Mouse (Mus musculus) liver, embryonic 16.5 days (tissue): ENCODE measurements around the gene Matn4. TPM values are rescaled to one million over a fixed set of nuclear protein-coding genes. Genes with fewer than 3 reads are reported as not detected.

Experiments used
- ATAC-seq: fragments of 200-750 bp; cut with Nextera tagmentation; 2 replicates; pipeline ENCODE4 v1.8.0; 2017; ENCODE audit warnings: low read depth, mild to moderate bottlenecking, moderate number of reproducible peaks, moderate library complexity
- H3K27ac ChIP-seq: fragments of 300-500 bp; sonication (generic); 2 replicates; pipeline ENCODE4 v1.5.1; 2014; ENCODE audit warnings: mild to moderate bottlenecking, low read length
- H3K27me3 ChIP-seq: fragments of 300-500 bp; sonication (generic); 2 replicates; pipeline ENCODE4 v1.6.1; 2014; ENCODE audit warnings: low read depth, low read length, mixed read lengths; ENCODE audit not compliant: control insufficient read depth, insufficient read depth
- H3K36me3 ChIP-seq: fragments of 300-500 bp; sonication (generic); 2 replicates; pipeline ENCODE4 v1.6.1; 2014; ENCODE audit warnings: mild to moderate bottlenecking; ENCODE audit not compliant: control insufficient read depth, insufficient read depth
- H3K4me1 ChIP-seq: fragments of 300-500 bp; sonication (generic); 2 replicates; pipeline ENCODE4 v1.6.1; 2014; ENCODE audit warnings: low read depth, low read length, mixed read lengths; ENCODE audit not compliant: control insufficient read depth
- H3K4me2 ChIP-seq: fragments of 300-500 bp; sonication (generic); 2 replicates; pipeline ENCODE4 v1.6.1; 2014; ENCODE audit warnings: low read depth, low read length, mixed read lengths
- H3K4me3 ChIP-seq: fragments of 300-500 bp; sonication (generic); 2 replicates; pipeline ENCODE4 v1.5.1; 2014; ENCODE audit warnings: low read depth, mild to moderate bottlenecking, low read length
- H3K9ac ChIP-seq: fragments of 300-500 bp; sonication (generic); 2 replicates; pipeline ENCODE4 v1.6.1; 2014; ENCODE audit warnings: low read depth, low read length
- H3K9me3 ChIP-seq: fragments of 300-500 bp; sonication (generic); replicated peaks from 2 replicates; pipeline ENCODE4 v1.6.1; 2016; ENCODE audit warnings: low read length; ENCODE audit not compliant: control insufficient read depth
- WGBS: fragments of 180-500 bp; shearing (Covaris S2); extraction: QIAGEN DNeasy Blood & Tissue Kit; methylation state at CpG from one replicate; pipeline ENCODE4 v1.1.7; 2014; ENCODE audit not compliant: insufficient replicate concordance; 5-methylcytosine and 5-hydroxymethylcytosine counted together
- polyA plus RNA-seq: library from polyadenylated mRNA; unstranded; fragments of >200 nt; fragmentation: Nextera tagmentation; extraction: Ambion mirVana; gene quantifications from 2 replicates; pipeline ENCODE4 v1.2.1, GENCODE M21; 2015

The Matn4 gene
- polyA plus RNA-seq, 1 experiment from 2014 or later = 0.12 TPM

DNA sequence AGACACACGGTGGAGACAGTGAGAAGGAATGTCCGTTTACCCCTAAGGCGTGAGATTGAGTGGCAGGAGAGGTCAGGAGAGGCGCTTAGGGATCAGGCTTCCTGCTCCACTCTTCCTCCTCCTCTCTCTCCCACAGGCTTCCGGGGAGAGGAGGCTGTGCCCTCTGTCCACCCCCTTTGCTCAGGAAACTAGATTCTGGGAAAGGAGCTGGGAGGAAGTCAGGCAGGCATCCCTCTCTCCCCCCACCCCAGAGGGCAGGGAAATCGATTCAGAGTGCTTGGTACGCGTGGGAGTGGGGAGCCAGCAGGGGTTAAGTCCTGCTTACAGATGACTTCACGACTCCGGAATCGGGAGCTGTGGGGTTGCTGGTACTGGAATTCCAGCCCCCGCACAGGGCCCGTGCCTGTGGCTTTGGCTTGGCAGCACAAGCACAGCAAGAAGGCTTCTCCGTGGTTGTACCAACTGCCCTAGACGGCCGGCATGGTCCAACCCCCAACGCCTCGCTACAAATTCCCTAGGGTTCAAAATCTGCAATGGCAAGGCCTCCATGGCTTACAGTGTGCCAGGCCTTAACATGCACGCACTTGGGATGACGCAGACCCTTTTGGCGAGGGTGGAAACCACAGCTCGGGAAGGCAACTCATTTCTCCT, 27.7 kb upstream of the Matn4 start:
- Histone ChIP-seq H3K27ac (peak overlapping the region; percentile 76), H3K4me2 (peak overlapping the region; percentile 41), H3K4me1 (peaks cover 2% of the 10 kb centered on the region), H3K9me3 (no peaks in the 10 kb centered on the region), H3K27me3 (no peaks in the 10 kb centered on the region), H3K4me3 (peak overlapping the region; percentile 8; the same call in 1 of the 2 replicates), H3K9ac (0 out of 2 replicates have a peak overlapping the region, but pooled peaks have one; percentile 31), H3K36me3 (no peaks in the 10 kb centered on the region; the same call in 1 of the 2 replicates)
- WGBS = 23% methylated on average over 22 of the region's 22 CpGs
- no peak for ATAC-seq

- H3K4me3 ChIP-seq = peak overlapping the region; percentile 8; the same call in 1 of the 2 replicates
- H3K4me1 ChIP-seq = peaks cover 2% of the 10 kb centered on the region
These were observed 26.9 kb upstream of the Matn4 start for GRCm38 (mm10) chr2:164431676-164432465.

DNA sequence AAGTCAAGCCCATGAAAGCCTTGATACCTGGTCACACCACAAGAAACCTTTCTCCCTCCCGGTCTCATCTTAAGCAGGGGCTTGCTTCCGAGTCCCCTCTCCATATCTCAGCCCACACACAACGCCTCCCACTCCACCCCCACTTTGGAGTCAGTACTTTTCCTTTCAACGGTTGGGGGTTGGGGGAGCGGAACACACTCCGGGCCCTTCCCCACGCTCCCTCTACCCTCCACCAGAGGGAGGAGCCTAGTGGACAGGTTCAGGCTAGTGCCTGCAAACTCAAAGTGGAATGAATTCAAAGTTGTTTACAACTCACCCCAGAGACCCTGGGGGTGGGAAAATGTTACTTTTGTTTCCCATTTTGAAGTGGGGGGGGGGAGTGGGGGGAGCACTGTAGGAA, 25.7 kb upstream of the Matn4 start:
- H3K36me3 ChIP-seq = peaks cover 2% of the 10 kb centered on the region; the same call in 1 of the 2 replicates
- H3K4me3 ChIP-seq = no peak overlapping the region
- no peak for ATAC-seq
- H3K9me3 ChIP-seq = no peaks in the 10 kb centered on the region
- H3K9ac ChIP-seq = no peak overlapping the region
- H3K4me1 ChIP-seq = peaks cover 2% of the 10 kb centered on the region
- H3K27me3 ChIP-seq = no peaks in the 10 kb centered on the region
- H3K4me2 ChIP-seq = peak overlapping the region; percentile 41; the same call in 1 of the 2 replicates
- H3K27ac ChIP-seq = no peak overlapping the region
- 16% methylated on average over 7 of the region's 7 CpGs for WGBS

More at GRCm38 (mm10) chr2:164431676-164432465, 26.9 kb upstream of the Matn4 start:
- Histone ChIP-seq H3K27ac (peak overlapping the region; percentile 76), H3K9ac (peak overlapping the region; percentile 28; the same call in 1 of the 2 replicates), H3K4me2 (peak overlapping the region; percentile 41), H3K27me3 (no peaks in the 10 kb centered on the region), H3K36me3 (no peaks in the 10 kb centered on the region; the same call in 1 of the 2 replicates), H3K9me3 (no peaks in the 10 kb centered on the region)
- ATAC-seq = peak; percentile 66
- 48% methylated on average over 9 of the region's 9 CpGs for WGBS

- Histone ChIP-seq H3K9ac (no peak overlapping the region), H3K27ac (no peak overlapping the region), H3K4me3 (no peak overlapping the region), H3K4me2 (no peak overlapping the region), H3K36me3 (peaks cover 2% of the 10 kb centered on the region; the same call in 1 of the 2 replicates), H3K27me3 (no peaks in the 10 kb centered on the region), H3K9me3 (no peaks in the 10 kb centered on the region), H3K4me1 (peaks cover 2% of the 10 kb centered on the region)
- no peak for ATAC-seq
- WGBS = 37% methylated on average over 15 of the region's 15 CpGs
These were observed 25.1 kb upstream of the Matn4 start for GRCm38 (mm10) chr2:164429881-164430615.

DNA sequence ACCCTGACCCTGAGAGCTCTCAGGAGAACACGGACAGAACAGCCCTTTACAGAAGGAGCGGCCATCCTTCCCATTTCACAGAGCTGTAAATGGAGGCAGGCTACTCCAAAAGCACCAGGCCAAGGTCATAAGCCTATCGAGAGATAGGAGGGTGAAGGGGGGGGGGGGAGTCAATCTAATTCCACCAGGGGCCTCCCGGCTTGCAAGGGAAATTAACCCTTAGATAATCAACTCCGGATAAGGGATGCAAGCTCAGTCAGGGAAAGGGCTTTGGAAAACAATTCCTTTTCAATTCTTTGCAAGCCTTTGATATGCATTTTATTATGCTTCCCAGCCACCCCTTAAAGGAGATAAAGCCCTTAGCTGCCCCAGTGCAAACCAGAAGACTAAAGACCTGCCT, 23.5 kb upstream of the Matn4 start:
- Histone ChIP-seq H3K36me3 (peaks cover 8% of the 10 kb centered on the region), H3K27ac (no peak overlapping the region), H3K4me1 (no peaks in the 10 kb centered on the region; the same call in none of the 2 replicates), H3K4me2 (no peak overlapping the region), H3K9ac (no peak overlapping the region), H3K9me3 (no peaks in the 10 kb centered on the region), H3K27me3 (no peaks in the 10 kb centered on the region), H3K4me3 (no peak overlapping the region)
- 32% methylated on average over 5 of the region's 5 CpGs for WGBS
- ATAC-seq = no peak

DNA sequence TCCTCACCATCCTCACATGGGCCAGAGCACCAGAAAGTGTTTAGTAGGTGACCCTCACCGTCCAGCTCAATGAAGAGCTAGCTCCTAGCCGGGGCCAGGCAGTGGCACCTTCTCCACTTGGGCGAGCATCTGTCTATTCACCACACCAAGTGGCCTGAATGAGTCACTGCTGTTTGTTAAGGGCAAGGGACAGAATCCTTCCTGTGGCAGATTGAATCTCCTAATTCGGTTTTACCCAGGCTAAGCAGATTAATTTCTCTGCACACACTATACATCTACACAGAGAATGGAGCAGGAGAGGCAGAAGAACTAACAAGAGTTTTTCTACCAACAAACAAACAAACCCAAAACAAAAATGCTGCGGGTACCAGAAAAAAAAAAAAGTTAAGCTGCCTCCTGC, 22.0 kb upstream of the Matn4 start:
- no peaks in the 10 kb centered on the region; the same call in 1 of the 2 replicates for H3K4me1 ChIP-seq
- peaks cover 8% of the 10 kb centered on the region for H3K36me3 ChIP-seq
- H3K27ac ChIP-seq = no peak overlapping the region
- H3K27me3 ChIP-seq = no peaks in the 10 kb centered on the region
- WGBS = 47% methylated on average over 5 of the region's 5 CpGs
- no peak overlapping the region for H3K4me3 ChIP-seq
- H3K9ac ChIP-seq = no peak overlapping the region
- H3K9me3 ChIP-seq = no peaks in the 10 kb centered on the region
- ATAC-seq = no peak
- no peak overlapping the region for H3K4me2 ChIP-seq

DNA sequence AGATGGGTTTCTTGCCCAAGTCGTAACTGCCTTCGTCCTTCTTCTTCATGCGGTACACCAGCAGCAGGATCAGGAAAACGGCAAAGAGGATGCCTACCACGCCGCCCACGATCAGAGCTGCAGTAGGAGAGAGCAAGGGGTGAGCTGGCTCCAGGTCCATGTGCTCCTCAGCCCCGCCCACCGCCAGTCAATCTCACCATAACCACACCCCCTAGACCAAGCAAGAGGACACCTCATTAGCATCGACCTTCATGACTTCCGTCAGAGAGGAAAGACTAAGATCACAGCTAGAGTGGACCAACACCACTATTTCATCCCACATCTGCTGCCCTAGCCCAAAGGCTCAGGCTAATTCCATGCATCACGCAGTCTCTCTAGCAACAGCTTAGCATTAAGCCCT, 21.2 kb upstream of the Matn4 start:
- Histone ChIP-seq H3K36me3 (peaks cover 8% of the 10 kb centered on the region), H3K27me3 (no peaks in the 10 kb centered on the region), H3K4me1 (no peaks in the 10 kb centered on the region; the same call in 1 of the 2 replicates), H3K27ac (no peak overlapping the region), H3K4me2 (no peak overlapping the region), H3K9ac (no peak overlapping the region), H3K4me3 (no peak overlapping the region), H3K9me3 (no peaks in the 10 kb centered on the region)
- ATAC-seq = no peak
- WGBS = 16% methylated on average over 12 of the region's 12 CpGs

- H3K27ac ChIP-seq = no peak overlapping the region
- H3K4me3 ChIP-seq = no peak overlapping the region
- H3K4me2 ChIP-seq = no peak overlapping the region
- H3K27me3 ChIP-seq = no peaks in the 10 kb centered on the region
- 62% methylated on average over 5 of the region's 5 CpGs for WGBS
- no peaks in the 10 kb centered on the region for H3K9me3 ChIP-seq
- H3K9ac ChIP-seq = no peak overlapping the region
- peaks cover 8% of the 10 kb centered on the region for H3K36me3 ChIP-seq
- no peak for ATAC-seq
- H3K4me1 ChIP-seq = no peaks in the 10 kb centered on the region; the same call in 1 of the 2 replicates
These were observed 20.4 kb upstream of the Matn4 start for GRCm38 (mm10) chr2:164425401-164425800.
